Mouse (Mus musculus) left cerebral cortex, adult 18-20 months (tissue): ENCODE measurements around the gene 1810046K07Rik. TPM values are rescaled to one million over a fixed set of nuclear protein-coding genes. Genes with fewer than 3 reads are reported as not detected.

ENCODE experiments used
- DNase-seq, 2 experiments: peaks; one replicate each; pipeline ENCODE4 v3.0.0; 2021 to 2022; ENCODE audit warnings: low spot score in 2 of 2, mixed read lengths in 1 of 2
- total RNA-seq, 2 experiments: library from RNA; stranded (reverse); gene quantifications; 2 replicates each; pipeline ENCODE4 v1.2.3; 2021

The 1810046K07Rik gene
- total RNA-seq, 2 experiments from 2014 or later = not detected

DNA sequence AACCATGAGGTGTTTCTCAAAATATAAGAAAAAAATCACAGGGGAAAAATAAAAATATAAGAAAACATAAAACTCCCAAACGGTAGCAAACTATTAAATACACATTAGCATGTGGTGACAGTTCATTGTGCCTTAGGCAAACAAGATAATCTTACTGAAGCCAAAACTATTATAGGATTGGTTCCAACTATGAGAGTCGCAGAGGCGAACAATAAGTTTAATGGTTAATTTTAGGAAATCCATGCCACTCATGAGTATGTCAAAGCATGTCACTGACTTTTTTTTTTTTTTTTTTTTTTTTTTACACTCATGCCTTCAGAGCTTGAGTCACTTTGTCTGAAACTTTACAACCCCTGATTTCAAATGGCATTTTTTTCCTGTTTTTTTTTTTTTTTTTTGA is 22.4 kb downstream of the 1810046K07Rik start:
- no peak for DNase-seq

DNA sequence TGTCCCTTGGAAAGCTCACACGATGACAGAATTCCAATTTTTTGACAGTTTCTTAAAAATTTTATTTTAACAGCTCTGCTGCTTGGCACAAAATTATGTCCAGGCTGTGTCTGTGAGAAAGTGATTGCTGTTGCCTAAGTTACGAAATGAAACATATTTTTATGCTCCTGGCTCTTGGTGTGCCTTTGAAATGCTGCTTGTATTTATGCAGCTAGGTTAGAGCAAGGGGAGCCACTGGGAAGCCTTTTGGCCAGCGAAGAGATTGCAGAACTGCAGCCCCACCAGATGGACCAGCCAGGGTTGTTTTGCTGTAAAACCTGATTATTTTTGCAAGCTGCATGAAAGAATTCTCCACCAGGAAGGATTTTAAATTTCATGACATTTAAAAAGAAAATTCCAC is 23.6 kb downstream of the 1810046K07Rik start:
- peak; percentile 7 to 23 for DNase-seq

DNA sequence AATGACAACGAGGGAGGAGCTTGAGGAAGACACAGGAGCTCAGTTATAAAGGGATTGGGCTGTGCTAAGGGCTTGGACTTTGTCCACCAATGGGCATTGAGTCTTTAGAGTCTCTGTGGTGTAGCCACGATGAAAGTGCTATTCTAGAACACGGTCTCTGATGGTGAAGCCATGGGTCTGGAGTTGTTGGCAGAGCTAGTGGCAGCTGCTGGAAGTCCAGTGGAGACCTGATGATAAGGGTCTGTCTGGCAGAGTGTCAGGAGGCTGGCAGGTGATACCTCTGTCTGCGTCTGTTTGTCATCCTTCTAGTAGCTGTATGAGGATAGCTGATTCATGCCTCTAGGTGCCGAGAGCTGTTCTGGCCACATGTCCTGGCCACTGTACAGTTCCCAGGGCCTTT is 24.7 kb downstream of the 1810046K07Rik start:
- DNase-seq = no peak

DNA sequence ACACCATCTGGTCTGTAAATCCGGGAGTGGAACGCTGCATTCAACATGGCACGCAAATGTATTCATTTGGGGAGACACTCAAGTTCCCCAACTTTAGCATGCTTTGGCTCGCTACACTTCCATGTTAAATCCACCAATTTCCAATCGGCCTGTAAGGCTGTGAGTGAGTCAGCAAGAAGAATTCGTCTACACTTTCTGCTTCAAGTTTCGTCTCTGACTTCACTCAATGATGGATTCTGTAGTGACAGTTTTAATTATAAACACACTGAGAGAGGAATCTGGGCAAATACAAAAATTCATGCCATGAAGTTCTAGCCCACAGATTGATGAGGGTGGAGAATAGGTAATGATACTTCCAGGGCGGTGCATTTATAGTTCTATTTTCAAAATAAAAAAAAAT is 35.2 kb downstream of the 1810046K07Rik start:
- DNase-seq = no peak

DNA sequence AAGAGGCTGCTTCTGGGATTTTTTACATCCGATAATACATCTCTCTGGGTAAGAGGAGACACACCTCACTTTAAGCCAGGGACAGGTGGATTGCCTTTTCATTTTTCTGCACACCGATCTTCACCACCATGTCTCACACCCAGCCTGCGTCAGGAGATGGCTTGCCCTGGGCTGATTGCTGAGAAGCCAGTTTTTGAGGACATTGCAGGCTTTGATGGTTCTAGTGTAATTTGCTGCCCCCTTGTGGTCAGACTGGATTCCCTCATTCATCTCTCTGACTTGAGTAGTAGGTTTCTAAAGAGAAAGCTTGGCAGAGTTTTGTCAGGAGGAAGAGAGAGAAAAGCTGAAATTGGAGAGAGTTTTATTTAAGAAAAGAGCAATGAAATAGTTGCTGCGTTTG is 36.0 kb downstream of the 1810046K07Rik start:
- DNase-seq = peak; percentile 82 to 86

DNA sequence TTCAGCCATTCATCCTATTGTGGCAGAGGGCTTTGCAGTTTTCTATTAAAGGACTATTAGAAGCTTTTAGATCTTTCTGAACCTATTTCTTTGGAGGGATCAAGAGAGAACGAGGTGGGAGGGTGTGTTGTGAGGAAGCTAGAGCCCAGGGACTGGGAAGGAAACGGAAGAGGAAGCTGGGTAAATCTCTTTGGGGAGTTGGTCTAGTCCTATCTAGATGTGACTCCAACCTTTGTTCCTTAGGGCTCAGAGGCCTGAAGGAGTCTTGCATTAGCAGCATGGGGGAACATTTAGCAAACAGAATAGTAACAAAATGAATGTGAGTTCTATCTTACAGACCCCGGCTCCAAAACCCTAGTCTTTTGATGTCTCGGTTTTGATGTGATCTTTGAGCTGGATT is 37.7 kb downstream of the 1810046K07Rik start:
- DNase-seq = no peak

DNA sequence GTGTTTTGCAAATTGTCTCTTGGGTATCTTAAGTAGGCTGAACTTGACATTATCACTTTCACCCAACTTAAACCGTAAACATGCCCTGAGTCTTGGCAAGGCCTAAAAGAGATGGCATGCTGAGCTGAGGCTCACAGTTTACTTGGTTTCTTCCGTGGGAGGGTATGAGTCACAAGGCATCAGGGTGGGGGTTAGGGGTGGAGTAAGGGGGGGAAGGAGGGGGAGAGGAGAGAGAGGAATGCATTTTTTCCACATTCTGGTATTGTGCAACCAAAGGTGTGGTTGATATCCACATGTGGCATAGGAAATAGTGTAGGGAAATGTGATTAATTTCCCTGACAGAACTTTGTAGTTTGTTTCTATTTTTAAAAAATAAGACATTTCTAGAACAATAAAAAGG is 42.6 kb downstream of the 1810046K07Rik start:
- DNase-seq = no peak

DNA sequence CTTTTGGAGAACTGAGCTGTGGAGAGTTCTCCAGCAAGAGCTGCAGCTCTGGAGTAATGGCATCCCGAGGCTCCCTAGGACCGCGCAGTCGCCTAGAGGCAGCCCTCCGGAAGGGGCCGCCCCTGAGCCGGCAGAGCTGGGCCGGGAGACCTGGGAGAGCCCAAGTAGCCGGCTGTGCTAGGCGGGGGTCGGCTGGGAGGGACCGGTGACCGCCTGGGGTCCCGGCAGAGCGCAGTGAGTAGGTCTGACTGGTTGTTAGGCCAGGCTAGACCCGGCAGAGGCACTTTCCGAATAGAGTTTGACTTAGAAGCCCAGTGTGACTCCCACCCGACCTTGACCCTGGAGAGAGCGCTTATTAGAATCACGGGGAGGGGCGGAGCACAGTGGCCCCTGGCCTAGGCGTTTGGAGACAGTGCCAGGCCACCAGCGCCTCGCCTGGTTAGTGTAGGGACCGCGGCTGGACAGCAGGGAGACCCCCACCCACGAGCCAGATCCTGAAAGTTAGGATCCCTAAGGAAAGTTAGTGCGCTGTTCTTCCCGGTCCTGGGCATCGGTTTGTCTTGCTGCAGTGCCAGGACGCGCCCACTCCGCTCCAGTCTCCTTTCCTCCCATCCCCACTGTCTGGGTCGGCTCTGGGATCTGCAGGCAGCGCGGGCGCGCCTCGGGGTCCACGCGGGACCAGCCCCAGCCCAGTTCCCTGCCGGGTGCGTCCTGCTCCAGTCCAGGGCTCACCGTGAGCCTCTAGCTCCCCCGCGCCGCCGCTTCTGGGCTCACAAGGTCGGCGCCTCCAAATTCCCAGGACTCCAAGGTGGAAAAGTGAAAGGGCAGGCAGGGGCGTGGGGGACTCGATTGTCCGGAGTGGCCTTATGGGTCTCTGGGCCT is 50.0 kb downstream of the 1810046K07Rik start, which contains the start of gene Colca2:
Gene Colca2, minus strand, starts transcription at position 70 of the 882 bp plus-strand sequence.
- peak; percentile 51 to 65 for DNase-seq

DNA sequence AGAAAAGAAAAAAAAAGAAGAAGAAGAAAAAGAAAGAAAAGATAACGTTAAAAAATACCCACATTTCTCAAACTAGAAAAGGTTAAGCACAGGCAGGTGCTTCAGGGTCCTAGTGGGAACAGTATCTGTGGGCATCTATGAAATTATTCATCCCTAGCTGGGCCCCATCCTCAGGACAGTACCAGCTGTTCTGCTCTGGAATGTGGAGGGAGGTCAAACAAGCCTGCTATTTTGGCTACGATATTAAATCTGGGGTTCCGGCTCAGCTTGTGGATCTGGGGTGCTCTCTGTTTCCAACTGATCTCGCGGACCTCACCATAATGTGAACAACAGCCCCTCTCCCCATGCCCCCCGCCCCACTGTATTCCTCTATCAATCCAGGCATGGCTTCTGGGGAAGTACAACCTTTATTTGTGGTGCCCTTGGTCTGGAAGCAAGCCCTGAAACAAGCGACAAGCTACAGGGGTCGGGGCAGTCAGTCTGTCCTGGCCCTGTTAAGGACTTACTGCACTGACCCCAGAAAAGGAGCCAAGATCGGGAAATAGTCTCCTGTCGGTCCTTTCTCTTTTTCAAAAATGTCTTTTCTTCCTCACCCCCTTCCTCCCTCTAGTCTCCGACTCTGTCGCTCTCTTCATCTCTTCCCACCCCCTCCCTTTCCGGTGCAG is 50.8 kb downstream of the 1810046K07Rik start:
- no peak for DNase-seq

DNA sequence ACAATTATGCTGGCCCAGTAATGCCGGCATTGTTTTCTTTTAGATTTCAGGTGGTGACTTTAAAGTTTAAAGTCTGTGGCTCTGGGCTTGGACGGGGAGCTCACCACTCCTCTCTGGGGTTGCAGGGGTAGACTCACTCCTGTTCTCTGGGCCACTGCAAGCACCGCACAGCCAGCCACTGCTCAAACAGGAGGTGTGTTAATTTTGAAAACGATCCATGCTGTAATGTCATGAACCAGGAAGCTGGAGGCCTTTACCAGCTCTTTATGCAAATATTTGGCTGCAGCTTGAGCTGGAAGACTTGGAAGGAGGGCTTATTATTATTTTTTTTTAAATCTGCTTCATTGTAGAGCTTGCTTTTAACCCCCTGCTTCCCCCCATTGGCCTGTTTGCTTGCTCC is 54.0 kb downstream of the 1810046K07Rik start:
- DNase-seq = no peak

DNA sequence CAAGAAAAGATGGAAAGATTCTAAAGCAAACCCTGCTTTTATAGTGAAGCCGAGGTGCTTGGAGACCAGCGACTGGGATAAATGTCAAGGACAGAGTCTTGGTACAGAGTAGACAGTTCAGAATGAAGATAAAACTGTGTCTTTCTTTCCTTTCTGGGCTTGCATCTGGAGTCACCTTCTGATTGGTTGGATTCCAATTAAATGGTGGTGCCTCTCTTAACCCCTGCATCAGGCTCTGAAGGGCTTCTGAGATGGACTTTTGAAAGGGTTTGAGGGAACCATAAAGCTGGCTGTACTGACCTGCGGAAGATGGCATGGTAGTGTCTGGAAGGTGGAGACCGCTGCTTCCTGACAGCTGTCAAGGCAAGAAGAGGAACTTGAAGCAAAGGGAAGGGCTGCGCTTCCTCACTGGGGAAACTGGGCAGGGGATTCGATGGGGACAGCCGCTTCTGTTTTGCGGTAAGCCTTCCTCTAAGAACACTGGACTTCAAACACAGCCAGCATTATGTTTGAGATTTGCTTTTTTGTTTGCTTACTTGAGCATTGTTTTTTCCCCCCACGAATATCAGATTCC is 55.0 kb downstream of the 1810046K07Rik start:
- no peak for DNase-seq

DNA sequence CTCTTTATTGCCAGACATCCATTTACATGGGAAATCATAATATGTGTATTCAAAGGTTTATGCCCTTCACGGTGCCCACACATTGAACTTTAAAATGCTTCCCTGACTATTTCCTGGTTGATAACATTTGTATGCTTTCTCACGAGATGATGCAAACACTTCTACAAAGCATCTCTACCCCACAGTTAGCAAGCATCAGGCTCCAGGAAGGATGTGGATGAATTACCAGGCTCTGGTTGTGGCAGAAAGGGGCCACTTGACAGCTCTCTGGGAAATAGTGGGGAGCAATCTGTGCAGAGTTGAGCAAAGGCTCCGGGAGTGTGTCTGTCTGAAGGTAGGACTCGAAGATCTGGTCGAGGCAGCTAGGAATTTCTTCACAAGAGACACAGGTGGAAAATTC is 56.6 kb downstream of the 1810046K07Rik start:
- no peak for DNase-seq

DNA sequence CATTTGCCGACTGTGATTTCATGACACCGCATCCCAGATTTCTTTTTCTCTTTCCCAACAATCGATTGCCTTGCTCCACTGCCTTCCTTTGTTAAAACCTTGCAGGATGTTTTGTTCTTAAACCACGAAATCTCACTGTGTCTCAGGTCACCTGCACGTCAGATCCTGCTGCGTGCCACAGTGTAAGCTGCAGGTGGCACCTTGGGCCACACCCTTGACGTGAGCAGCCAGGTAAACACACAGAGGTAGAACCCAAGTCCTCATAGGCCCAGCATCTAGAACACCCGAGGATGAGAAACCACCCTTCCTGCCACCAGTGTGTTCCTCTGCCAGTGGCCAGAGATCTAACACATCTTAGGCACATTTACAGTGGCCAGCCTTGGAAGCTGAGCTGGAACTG is 57.6 kb downstream of the 1810046K07Rik start:
- no peak for DNase-seq

DNA sequence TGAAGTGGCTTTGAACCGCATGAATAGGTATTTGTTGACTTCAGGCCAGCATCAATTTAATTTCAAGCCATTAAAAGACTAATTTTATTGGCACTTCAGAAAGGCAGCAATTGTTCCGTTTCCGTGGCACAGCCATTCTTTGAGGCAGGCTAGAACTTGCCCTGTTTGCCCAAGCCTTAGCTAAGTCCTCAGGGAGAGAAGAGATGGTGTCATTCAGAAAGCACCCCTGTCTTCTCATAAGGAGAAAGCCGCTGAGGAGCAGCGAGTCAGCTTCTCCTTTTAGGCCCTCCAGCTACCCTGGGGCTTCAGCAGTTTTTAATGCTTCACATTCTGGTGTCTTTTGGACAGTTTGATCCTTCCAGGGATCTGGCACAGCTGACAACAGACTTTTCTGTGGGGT is 59.9 kb downstream of the 1810046K07Rik start:
- no peak for DNase-seq

DNA sequence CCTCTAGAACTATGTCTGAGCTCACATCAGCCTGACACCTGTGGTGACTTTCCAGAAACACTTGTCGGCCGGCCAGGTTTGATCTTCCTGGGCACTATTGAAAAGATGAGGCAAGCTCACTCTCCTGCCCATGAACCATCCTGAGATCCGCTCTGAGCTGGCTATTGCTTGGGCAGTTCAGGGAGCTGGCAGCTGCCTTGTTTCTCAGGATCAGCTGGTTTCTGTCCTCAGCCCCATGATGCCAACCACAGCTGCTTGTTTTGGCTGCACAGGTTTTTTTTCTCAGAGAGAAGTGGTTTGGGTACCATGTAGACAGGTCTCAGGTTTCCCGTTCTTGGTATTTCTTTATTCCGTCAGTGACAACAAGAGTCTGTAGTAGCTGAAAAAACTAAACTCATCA is 70.3 kb downstream of the 1810046K07Rik start:
- DNase-seq = no peak

DNA sequence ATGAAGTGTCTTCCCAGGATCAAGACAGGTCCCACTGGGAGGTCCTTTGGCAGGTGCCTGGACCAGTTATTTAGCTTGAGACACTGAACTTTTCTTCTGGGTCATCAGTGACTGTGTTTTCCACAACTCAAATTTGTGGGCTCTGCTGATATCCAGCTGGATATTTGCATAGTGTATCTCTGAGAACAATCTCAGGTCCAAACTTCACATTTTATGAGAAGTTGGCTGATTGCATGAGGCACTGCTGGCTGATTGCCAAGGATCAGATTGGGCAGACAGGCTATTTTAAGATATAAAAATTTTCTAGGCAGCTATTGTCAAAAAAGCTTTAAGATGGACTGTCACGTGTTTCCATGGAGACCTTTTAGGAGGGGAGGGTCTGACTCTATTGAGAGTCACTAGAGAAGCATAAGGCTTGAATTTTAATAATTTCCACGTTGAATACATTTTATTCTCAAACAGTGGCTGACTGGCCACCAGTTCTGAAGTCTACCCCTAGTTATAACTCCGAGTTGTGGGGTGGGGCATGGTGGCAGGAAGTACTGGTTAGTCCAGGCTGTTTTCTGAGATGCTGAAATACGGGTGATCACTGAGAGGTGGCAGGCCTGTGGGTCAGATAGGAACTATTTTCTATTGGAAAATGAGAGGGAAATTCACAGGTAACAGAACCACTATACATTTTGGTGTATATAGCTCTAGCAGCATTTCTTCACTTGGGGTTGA is 71.8 kb downstream of the 1810046K07Rik start:
- DNase-seq = no peak

Other genes with a start within 250 kb of the 1810046K07Rik start
- not detected for gene 4833427G06Rik, start 226.8 kb downstream of the 1810046K07Rik start, total RNA-seq
- gene Gm32742, start 163.4 kb downstream of the 1810046K07Rik start, total RNA-seq = not detected
- not detected for gene Pou2af1, start 115.2 kb downstream of the 1810046K07Rik start, total RNA-seq
- 1 to 10 TPM in 1 of 2 experiments, under 1 TPM in 1; 0.86 to 1.5 TPM for gene Colca2, start 50.3 kb downstream of the 1810046K07Rik start, total RNA-seq